Mouse (Mus musculus) spleen, postnatal 4 days (tissue): ENCODE results near the gene Gatc.
"Not testable (repeated sequence)": the region's sequence is repeated elsewhere in the genome, so short reads cannot be mapped to it uniquely, and the experiment has no call there.

Source experiments
- DNase-seq, 2 experiments: peaks; one replicate each; pipeline ENCODE4 v3.0.0; 2022; ENCODE audit warnings: low spot score in 2 of 2

The Gatc gene

DNA sequence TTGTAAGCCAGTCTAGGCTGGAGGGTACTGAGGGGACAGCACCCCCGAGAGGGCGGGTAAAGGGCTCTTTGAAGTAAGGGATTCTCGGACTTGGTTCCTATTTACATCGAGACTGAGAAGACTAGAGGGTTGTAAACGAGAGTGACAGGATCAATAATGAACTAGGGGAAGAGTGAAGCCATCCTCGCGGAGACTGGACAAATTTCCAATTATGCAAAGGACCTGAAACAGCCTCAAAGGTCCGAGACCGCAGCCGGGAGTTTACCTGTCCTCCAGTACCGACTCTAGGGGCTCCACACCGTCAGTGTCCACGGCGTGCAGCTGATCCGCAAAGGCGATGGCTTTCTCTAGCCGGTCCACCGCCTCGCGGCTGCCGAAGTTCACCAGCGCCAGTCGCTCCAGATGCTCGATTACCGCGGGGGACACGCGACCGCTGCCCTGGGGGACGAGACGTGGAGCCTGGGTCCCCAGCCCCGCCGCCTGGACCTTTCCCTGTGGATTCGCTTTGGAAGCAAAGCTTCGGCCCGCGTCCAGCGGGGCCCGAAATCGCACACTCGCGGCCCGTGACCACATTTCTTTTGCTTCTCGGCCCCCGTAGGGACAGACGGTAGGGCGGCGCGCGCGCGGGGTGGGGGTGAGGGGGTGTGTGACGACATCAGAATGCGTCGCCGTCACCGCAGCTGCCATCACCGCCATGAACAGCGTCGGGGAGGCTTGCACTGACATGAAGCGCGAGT, at the start of gene Gatc, which contains the start of gene Triap1:
Gene Gatc, minus strand, starts transcription at position 602 of the 737 bp plus-strand sequence.
Gene Triap1, plus strand, starts transcription at position 649 of the 737 bp plus-strand sequence.
- DNase-seq: peak; percentile 86 to 95

DNA sequence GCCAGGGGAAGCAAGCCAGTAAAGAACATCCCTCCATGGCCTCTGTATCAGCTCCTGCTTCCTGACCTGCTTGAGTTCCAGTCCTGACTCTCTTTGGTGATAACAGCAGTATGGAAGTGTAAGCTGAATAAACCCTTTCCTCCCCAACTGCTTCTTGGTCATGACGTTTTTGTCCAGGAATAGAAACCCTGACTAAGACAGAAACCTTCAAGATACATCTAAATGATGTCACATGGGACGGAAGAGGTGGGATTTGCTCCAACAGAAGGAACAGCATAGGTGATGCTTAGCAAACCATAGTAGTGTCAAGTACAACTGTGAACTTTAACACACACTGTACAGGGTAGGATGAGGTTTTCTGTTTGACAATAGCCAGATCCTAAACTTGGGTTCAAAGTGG, 37.9 kb upstream of the Gatc start:
- not testable (repeated sequence) for DNase-seq

DNA sequence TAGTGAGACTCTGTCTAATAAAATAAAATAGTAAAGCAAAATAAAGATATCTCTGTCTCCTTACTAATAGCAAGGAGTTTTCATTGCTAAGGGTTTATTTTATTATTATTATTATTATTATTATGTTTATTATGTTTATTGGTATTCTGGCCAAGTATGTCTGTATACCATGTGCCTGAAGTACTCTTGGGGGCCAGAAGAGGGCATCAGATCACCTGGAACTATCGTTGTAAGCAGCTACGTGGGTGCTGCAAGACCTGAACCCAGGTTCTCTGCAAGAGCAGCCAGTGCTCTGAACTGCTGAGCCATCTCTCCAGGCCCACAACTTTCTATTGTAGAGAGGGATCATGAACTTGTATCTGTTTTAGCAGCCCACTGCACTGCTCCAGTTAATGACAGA, 34.5 kb upstream of the Gatc start:
- no peak for DNase-seq

DNA sequence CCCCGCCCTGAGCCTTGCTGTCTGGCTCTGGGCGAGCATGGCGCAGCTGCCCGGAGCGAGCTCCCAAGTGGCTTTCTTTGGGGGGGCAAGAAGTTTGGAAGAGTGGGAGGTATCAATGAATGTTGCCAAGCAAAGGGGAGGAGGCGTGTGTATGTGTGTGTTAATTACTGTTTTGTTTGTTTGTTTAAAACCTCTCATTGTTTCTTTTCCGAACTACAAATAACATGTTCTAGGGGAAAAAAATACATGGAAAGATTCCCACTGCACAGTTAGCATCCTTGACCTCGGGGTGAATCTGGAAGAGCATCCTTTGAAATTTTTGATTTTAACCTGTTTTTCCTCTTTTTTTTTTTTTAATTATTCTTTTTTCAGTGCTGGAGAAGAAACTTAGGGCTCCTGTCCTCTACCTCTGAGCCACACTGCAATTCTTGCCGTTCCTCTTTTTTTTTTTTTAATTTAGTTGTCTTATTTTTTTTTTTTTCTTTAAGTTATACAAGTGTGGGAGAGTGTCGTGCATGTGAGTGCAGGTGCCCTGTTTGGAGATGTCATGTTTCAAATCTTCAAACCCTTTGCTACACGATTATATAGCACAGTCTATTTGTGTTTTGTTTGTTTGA, 33.3 kb upstream of the Gatc start:
- no peak for DNase-seq

DNA sequence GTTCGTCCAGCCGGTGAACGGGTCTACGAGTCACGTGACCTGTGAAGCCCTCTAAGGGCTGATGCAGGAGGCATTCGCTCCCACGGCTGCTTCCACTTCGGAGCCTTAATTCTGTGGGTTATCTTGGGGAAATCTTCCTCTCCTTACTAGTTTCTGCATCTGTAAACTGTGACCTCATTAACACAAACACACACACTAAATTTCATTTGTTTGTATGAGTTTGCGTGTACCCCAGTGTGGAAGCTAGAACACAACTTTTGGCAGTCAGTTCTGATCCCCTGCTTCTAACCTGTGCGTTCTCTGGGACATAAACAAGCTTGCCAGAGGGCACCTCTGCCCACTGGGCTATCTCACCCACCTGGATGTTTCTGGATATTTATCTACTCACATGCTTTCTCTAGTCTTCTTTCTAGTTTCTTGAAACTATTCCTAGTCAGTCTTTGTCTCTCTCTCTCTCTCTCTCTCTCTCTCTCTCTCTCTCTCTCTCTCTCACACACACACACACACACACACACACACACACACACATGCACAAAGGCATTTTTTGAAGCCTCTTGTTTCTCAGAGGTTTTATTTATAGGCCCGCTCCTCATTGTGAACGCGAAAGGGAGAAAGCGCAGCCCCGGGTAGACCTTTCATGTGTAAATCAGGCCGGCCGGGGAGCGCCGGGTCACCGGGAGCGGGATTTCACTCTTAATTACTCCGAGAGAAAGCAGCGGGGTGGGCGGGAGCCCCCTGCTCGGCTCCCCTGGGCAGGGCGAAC, 32.6 kb upstream of the Gatc start:
- DNase-seq: no peak

DNA sequence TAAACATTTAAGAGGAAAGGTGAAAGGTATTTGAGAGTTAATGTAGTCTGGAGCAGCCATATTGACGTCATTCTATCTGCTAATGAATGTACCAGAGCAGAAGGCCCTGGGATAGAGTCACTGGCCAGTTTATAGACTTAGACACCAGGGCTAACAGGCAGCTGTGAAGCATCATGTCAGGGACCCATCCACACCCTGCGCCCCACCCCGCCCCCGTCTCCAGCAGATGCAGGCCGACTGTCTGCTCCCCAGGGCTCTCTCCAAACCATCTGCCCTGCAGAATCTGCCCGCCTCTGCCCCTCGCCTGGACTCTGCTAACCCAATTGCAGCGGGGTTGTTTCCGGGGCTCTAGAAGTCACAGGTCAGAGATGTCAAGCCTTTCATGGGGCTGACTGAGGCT, 30.8 kb upstream of the Gatc start:
- DNase-seq: no peak

DNA sequence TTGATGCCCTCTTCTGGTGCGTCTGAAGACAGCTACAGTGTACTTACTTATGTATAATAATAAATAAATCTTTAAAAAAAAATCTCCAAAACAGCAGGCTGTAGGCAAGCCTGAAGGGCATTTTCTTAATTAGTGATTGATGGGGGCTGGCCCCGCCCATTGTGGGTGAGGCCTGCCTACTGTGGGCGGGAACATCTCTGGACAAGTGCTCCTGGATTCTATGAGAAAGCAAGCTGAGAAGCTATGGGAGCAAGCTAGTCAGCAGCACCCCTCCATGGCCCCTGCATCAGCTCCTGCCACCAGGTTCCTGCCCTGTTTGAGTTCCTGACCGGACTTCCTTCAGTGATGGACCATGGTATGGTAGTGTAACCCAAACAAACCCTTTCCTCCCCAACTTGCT, 23.8 kb upstream of the Gatc start:
- DNase-seq: no peak

DNA sequence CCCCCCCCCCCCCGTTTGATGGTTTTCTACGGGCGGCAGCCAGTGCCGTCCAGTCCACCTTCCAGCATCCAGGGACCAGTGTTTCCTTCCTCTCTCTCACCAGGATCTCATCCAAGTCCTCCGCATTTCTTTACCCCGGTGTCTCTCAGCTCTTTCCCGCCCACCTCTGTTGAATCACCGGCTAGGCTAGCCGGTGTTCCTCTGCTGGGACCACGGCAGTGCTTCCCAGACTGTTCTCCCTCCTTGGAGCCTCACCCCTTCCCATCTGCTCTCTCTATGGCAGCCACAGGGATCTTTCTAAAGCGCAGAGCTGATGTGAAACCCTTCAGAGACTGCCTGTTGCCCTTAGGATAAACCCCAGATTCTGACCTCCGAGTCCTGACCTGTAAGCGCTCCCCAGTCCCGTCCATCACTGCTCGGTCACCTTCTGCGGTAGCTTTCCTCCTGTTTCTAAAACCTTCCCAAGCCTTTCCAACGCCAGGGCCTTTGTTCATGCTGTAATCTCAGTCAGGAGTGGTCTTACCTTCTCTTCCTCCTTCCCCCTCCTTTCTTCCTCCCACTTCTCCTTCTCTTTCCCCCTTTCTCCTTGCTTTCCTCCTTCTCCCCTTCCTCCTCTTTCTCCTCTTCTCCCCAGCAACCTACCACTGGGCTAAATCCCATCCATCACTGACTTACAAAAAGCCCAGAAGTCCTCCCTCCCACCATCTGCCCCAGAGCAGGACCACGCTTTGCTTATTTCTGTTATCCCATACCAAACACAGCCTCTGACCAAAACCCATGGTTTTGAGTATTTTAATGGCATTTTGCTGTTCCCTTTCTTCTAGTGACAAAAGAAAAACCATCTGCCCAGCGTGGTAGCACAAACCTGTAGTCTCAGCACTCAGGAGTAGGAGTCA, 22.1 kb upstream of the Gatc start:
- DNase-seq: no peak

DNA sequence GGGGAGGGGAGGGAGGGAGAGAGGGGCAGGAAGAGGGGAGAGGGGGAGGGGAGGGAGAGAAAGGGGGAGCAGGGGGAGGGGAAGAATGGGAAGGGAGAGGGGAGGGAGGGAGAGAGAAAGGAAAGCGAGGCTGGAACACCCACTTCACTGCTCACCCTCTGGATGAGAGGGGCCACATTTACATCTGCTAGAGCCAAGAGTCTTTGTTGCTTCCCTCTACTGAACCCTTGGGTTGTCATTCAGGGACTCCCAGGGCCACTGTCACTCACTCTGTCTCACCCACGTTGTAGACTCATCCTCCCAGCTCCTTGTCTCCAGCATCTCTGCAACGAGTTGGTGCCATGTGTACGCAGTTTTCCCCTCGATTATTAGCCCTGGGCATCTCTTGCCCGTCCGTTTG, 21.2 kb upstream of the Gatc start:
- no peak for DNase-seq

DNA sequence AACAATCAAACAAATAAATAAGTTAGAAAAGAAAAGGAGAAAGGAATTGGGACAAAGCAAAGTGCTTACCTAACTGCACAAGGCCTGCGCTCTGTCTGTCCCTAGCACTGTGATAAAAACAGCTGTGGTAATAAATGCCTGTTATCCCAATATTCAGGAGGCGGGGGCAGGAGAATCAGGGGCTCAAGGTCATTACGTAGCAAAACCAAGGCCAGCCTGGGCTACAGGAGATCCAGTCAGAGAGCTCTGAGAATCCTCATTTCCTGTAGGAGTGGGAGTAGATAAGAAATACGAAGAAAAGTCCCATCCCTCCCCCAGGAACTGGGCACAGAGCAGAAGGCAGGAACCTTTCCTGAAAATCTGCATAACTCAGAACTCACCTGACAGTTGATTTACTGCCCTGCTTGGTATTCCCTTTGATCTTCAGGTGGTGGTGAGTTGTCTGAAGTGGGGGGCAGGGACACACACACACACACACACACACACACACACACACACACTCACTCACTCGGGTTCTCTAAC, 18.9 kb upstream of the Gatc start:
- no peak for DNase-seq

DNA sequence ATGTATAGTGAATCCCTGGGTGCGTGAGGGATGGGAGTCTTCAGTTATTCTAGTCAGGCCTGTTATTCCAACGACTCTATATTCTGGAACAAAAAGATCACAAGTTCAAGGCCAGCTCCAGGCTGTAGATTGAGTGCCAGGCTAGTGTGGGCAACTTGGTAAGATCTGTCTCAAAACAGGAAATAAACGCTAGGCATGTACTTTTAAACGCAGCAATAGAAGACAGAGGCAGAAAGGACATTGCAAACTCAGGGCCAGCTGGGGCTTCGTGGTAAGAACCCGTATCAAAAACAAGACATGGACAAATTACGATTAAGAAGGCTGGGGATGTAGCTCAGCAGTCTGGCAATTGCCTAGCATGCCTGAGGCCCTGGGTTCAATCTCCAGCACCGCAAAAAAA, 18.5 kb upstream of the Gatc start:
- no peak for DNase-seq

DNA sequence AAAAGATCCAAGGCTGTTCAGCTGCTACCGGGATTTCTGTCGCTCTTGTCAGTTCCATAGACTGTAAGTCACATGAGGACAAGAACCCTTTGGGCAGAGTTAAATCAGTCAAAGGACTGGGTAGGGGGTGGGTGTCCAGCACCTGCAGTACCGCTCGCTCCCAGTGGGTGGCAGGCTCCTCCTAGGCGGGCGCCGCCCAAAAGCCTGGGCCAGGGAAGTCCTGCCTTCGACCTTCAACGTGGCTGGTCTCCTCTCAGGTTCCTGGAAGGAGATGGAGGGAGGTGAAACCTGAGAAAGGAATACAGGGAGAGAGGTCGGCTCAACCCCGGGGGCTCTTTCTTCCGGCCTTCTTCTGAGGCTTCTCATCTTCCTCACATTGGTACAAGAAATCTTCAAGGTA, 17.9 kb upstream of the Gatc start:
- DNase-seq: peak; percentile 79 to 96

DNA sequence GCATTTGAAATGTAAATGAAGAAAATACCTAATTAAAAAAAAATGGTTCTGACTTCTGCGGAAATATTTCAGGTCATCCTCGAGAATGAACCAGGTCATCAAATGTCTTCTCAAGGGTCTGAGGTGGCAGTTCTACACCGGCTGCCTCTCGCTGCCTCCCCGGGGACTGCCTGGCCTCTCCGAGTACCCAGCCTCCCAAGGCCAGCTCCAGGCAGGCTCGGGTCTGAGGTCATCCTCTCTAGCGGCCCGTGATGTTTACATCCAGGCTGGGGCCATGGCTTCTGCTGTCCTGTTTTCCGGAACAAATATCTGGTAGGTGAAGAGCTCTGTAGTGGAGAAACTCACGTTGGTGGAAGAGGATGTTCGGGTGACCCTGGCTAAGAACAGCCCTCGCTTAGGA, 14.1 kb upstream of the Gatc start:
- DNase-seq: no peak

DNA sequence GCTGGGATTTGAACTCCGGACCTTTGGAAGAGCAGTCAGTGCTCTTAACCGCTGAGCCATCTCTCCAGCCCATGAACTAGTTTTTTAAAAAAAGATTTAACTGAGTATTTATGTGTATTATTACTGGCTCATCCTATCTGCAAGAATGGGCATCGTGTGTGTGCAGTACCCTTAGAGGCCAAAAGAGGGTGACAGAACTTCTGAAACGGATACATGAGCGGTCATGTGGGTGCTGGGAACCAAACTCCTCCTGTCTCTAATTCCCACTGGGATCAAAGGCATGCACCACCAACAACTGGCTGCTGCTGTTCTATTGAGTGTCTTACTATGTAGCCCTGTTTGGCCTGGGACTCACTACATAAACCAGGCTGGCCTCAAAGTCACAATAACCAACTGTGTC, 10.4 kb upstream of the Gatc start:
- no peak for DNase-seq

DNA sequence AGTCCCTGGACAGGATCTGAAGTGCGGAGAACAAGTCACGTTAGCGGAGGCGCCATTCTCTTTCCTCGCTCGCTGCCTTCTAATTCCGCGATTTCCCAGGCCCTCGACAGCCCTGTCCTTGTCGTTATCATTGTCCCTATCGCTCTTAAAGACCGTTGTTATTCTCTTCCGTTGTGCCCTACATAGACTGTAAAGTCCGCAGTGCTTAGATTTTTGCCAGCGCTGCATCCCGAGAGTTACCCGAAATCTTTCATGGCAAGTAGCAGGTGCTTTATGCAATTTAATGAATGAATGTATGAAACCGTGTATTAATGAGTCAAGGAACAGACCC, 8.2 kb upstream of the Gatc start:
- no peak for DNase-seq

DNA sequence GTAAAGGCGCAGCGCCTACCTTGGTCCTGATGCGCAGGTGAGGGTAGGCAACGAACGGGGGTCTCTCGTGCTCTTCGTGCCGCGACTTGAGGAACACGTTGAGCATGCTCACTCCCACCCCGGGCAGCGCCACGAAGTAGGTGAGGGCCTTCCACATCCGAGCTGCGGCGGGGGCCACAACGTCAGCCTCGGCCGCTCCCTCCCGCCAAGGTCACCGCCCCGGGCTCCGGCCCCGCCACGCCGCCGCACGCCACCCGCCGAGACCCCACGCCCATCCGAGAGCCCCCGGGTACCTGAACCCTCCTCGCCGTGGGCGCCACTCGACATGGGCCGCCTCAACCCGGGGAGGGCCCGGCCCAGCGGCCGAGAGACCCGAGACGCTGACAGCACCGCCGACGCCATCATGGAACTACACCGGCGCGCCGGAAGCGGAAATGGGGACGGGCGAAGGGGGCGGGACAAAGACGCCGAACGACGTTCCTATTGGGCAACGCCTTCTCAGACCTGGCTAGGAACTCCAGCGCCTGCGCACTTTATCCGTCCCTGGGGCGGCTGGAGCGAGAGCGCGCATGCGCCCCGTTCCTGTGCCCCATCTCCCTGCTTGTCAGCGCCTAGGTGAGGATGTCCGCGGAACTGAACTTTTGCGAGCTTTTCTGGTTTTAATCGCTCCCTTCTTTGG, 7.7 kb upstream of the Gatc start, which contains the start of gene Cox6a1:
Gene Cox6a1, minus strand, starts transcription at position 436 of the 679 bp plus-strand sequence.
- peak; percentile 99 to 100 for DNase-seq

DNA sequence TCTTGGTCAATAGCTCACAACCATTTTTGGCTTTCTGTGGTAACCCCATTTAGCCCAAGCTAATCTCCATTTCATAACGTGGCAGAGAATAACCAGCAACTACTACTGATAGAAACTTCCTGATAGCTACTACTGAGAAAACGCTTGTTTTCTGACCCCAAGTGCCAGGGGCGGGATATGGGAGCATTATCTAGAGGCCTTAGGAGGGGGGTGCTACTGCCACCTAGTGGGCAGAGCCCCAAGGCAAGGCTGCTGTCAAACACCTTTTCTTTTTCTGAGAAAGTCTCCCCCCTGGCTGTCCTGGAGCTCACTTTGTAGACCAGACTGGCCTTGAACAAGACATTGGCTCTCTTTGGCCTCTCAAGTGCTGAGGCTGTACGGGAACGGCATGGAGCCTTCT, 6.6 kb upstream of the Gatc start:
- DNase-seq: peak; percentile 86 to 95

DNA sequence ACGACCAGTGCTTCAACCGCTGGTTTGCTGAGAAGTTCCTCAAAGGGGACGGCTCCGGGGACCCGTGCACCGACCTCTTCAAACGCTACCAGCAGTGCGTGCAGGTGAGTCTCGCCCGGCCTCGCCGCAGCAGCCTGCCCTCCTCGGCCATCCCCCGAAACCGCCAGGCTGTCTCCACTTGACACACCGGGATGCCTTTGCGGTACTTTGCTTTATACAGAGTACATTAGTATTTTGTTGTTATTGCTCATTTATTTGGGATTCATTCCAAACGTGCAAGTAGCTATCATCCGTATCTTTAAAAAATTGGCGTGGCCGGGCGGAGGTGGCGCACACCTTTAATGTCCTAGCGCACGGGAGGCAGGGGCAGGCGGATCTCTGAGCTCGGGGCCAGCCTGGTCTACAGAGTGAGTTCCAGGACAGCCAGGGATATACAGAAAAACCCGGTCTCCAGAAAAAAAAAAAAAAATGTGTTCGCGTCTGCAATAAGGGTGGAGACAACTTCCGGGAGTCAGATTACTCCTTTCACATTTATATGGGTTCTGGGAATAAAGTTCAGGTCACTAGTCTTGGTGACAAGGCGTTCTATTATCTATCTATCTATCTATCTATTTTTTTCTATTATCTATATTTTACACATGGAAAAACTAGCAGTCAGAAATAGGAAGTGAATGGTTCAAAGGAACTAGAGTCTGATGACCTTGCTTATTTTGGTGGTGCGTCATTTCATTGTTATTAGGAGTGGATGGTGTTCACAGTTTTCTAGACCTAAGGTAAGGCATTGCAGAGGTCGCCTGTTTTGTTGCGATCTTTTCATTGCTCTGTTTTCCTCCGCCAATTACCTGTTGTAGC, 562 bp upstream of the Gatc start:
- no peak for DNase-seq

DNA sequence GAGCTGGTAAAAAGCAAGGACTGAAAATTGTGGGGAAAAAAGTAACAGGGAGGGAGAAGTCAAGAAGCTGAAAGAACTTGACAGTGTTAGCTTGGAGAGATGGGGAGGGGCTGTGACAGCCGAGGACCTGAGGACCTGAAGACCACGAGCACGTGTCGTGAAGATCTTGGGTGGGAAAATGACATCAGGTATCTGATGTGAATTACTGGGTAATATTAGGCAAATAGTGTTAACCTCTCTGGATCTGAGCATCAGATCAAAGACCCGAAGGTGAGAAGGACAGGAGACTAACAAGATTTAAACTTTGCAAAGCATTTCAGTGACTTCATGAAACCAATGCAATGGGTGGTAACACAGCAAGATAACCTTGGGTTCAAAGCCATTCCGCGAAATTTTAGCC, 971 bp downstream of the Gatc start:
- no peak for DNase-seq

DNA sequence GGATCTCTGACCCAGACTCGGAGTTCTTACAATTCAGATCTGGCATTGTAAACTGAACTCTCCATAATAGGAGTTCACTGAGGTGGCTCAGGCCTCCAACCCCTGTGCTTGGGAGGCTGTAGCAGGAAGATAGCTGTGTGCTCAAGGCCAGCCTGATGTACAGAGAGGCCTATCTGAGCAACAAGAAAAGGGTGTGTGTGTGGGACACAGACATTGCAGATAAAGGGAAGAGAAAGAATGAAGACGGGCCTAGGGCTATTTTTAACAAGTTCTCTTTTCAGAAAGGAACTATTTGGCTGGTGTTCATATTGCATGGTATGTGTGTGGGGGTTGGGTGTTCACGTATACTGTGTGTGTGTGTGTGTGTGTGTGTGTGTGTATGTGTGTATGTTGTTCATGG, 7.4 kb downstream of the Gatc start:
- DNase-seq: no peak
